ENCODE assay signal across 34 mouse cellular contexts in genomic region chr15:98827611-98828011, GRCm38 (mm10). TPM values are rescaled to one million over a fixed set of nuclear protein-coding genes. Genes with fewer than 3 reads are reported as not detected.
DNase-seq lines count a peak whose midpoint lies in the region; ATAC-seq and TF ChIP-seq lines count a peak whose summit lies in the region.
"Had no signal": no experiment of that assay in that cellular context is flagged by ENCODE, and none has a peak within 500 bp of the region (broad histone marks: within the 10 kb centered on the region; RNA-seq: fewer than 3 reads in every experiment).

No protein-coding gene starts in this region.

- no peaks in the 10 kb centered on the region for H3K27me3 ChIP-seq in G1E (ENCODE audit: insufficient read depth, low read length)
- H3K27me3 ChIP-seq in liver, embryonic 16.5 days (ENCODE audit: control insufficient read depth, insufficient read depth, low read depth, low read length) = no peaks in the 10 kb centered on the region
- H3K27me3 ChIP-seq: heart, embryonic 15.5 days; hindbrain, embryonic 15.5 days; limb, embryonic 12.5 days; midbrain, embryonic 12.5 days had no signal

- peak overlapping the region; percentile 51 for H3K9ac ChIP-seq in liver, embryonic 16.5 days (ENCODE audit: low read depth, low read length)
- H3K9ac ChIP-seq: heart, embryonic 15.5 days; hindbrain, embryonic 15.5 days; limb, embryonic 12.5 days; lung, embryonic 14.5 days; midbrain, embryonic 12.5 days had no signal

- WGBS in liver, embryonic 16.5 days (ENCODE audit: insufficient replicate concordance) = 25% methylated on average over 7 of the region's 7 CpGs

- no peak for TF ChIP-seq CTCF in G1E (IDR thresholded peaks at IDR 0.05; ENCODE audit: low read depth, low read length)

- peak overlapping the region; percentile 91 for H3K27ac ChIP-seq in liver, embryonic 16.5 days (ENCODE audit: low read length)
- H3K27ac ChIP-seq: forebrain, embryonic 10.5 days; heart, embryonic 15.5 days; hindbrain, embryonic 15.5 days; limb, embryonic 12.5 days; midbrain, embryonic 12.5 days; stomach, postnatal 0 days had no signal

- peak overlapping the region; percentile 55 for H3K4me2 ChIP-seq in liver, embryonic 16.5 days (ENCODE audit: low read depth, low read length)
- H3K4me2 ChIP-seq: heart, embryonic 15.5 days; hindbrain, embryonic 15.5 days; limb, embryonic 12.5 days; lung, embryonic 14.5 days; midbrain, embryonic 12.5 days had no signal

- DNase-seq in G1E (ENCODE audit: low spot score) (peak; percentile 44), liver (peak; percentile 67)
- peak; percentile 48 for DNase-seq in c-Kit-negative CD71-positive TER-119-positive erythroid progenitor cells, embryonic 14.5 days (ENCODE audit: low read depth, low spot score)
- DNase-seq in spleen, postnatal 4 days (ENCODE audit: low spot score in 2 of 2) = no peak
- no peak for DNase-seq in urinary bladder, postnatal 14 days (ENCODE audit: low spot score)
- DNase-seq: adrenal gland, postnatal 25 days; cerebellum, adult 2 months; cerebellum, postnatal 25 days; embryo, embryonic 11 days; gastrocnemius, postnatal 14 days; heart, adult 11 months; kidney, adult 9 months; kidney, postnatal 25 days; layer of hippocampus, postnatal 36 days; lung, embryonic 14.5 days; lung, postnatal 36 days; thymus, adult 2 months; thymus, postnatal 4 days had no signal

- peak; percentile 37 for ATAC-seq in G1E (ENCODE audit: extremely low read depth, insufficient number of reproducible peaks, low FRiP score, poor library complexity, severe bottlenecking)
- peak; percentile 67 for ATAC-seq in liver, embryonic 16.5 days (ENCODE audit: low read depth)
- no peak for ATAC-seq in cerebellum, adult (ENCODE audit: insufficient number of reproducible peaks, low FRiP score, low TSS enrichment)
- ATAC-seq: forebrain, embryonic 16.5 days had no signal

- peak overlapping the region; percentile 50; the same call in 1 of the 2 replicates for H3K4me3 ChIP-seq in G1E (ENCODE audit: low read depth, low read length)
- peak overlapping the region; percentile 25 for H3K4me3 ChIP-seq in liver, embryonic 16.5 days (ENCODE audit: low read depth, low read length)
- H3K4me3 ChIP-seq: forebrain, embryonic 10.5 days; heart, embryonic 15.5 days; hindbrain, embryonic 15.5 days; limb, embryonic 12.5 days; midbrain, embryonic 12.5 days had no signal

- H3K9me3 ChIP-seq in G1E (replicated peaks) = no peaks in the 10 kb centered on the region
- H3K9me3 ChIP-seq in liver, embryonic 16.5 days (replicated peaks; ENCODE audit: control insufficient read depth, low read length) = no peaks in the 10 kb centered on the region
- H3K9me3 ChIP-seq: forebrain, embryonic 10.5 days; heart, embryonic 15.5 days; hindbrain, embryonic 15.5 days; limb, embryonic 12.5 days; midbrain, embryonic 12.5 days had no signal

- peaks cover 64% of the 10 kb centered on the region for H3K4me1 ChIP-seq in G1E (ENCODE audit: insufficient read depth, low read depth, low read length)
- peaks cover 49% of the 10 kb centered on the region for H3K4me1 ChIP-seq in liver, embryonic 16.5 days (ENCODE audit: control insufficient read depth, low read depth, low read length)

- H3K36me3 ChIP-seq in G1E (replicated peaks) = peaks cover 64% of the 10 kb centered on the region
- H3K36me3 ChIP-seq in liver, embryonic 16.5 days (ENCODE audit: control insufficient read depth, insufficient read depth) = peaks cover 25% of the 10 kb centered on the region

RNA-seq across cellular contexts. Expression of gene Prkag1, which starts 3.7 kb away (rescaled TPM):
- total RNA-seq in G1E (2014; fragmentation: Nextera tagmentation) (62.8 and 72.4 TPM in 2 replicates), G1E (2017) (114 and 150 TPM in 2 replicates)
- 106 and 142 TPM in 2 replicates for polyA plus RNA-seq in G1E (2012)
- 86.8 and 90.6 TPM in 2 replicates for polyA plus RNA-seq in liver, embryonic 16.5 days (2015; fragmentation: Nextera tagmentation; extraction: Ambion mirVana)

RNA-seq across cellular contexts. Expression of gene Ddn, which starts 18.3 kb away (rescaled TPM):
- total RNA-seq in G1E (2014; fragmentation: Nextera tagmentation) (not detected in 2 replicates), G1E (2017) (0.17 and 0.22 TPM in 2 replicates)
- polyA plus RNA-seq in G1E (2012) = 0.07 and 0.08 TPM in 2 replicates
- polyA plus RNA-seq in liver, embryonic 16.5 days (2015; fragmentation: Nextera tagmentation; extraction: Ambion mirVana) = not detected in 2 replicates
- polyA plus RNA-seq: embryonic facial prominence, embryonic 14.5 days; intestine, embryonic 14.5 days; limb, embryonic 12.5 days; small intestine, adult 2 months; stomach, postnatal 0 days had no signal

RNA-seq across cellular contexts. Expression of gene Wnt1, which starts 38.0 kb away (rescaled TPM):
- not detected in 2 replicates for total RNA-seq in G1E (2014; fragmentation: Nextera tagmentation)
- not detected in 2 replicates for total RNA-seq in G1E (2017)
- polyA plus RNA-seq in G1E (2012) = not detected in 2 replicates
- polyA plus RNA-seq in liver, embryonic 16.5 days (2015; fragmentation: Nextera tagmentation; extraction: Ambion mirVana) = not detected in 2 replicates
- total RNA-seq: adrenal gland, postnatal 25 days; hematopoietic stem cell, adult 5-6 weeks; layer of hippocampus, adult 8-10 months; layer of hippocampus, postnatal 36 days; left cerebral cortex, postnatal 14 days; neutrophil, adult 5-6 weeks had no signal
- polyA plus RNA-seq: cerebellum, adult 2 months; heart, embryonic 15.5 days; intestine, embryonic 14.5 days; limb, embryonic 12.5 days; lung, embryonic 14.5 days; small intestine, adult 2 months; stomach, postnatal 0 days had no signal

RNA-seq across cellular contexts. Expression of gene Kmt2d, which starts 43.4 kb away (rescaled TPM):
- total RNA-seq in G1E (2014; fragmentation: Nextera tagmentation) (141 and 150 TPM in 2 replicates), G1E (2017) (22.1 and 27.0 TPM in 2 replicates)
- polyA plus RNA-seq in G1E (2012) = 42.8 and 57.8 TPM in 2 replicates
- 3.9 and 4.0 TPM in 2 replicates for polyA plus RNA-seq in liver, embryonic 16.5 days (2015; fragmentation: Nextera tagmentation; extraction: Ambion mirVana)

RNA-seq across cellular contexts. Expression of gene Wnt10b, which starts 49.7 kb away (rescaled TPM):
- not detected in 2 replicates for total RNA-seq in G1E (2014; fragmentation: Nextera tagmentation)
- total RNA-seq in G1E (2017) = 0.27 TPM in 1 of 2 replicates, not detected in the other
- 0.05 and 0.09 TPM in 2 replicates for polyA plus RNA-seq in G1E (2012)
- polyA plus RNA-seq in liver, embryonic 16.5 days (2015; fragmentation: Nextera tagmentation; extraction: Ambion mirVana) = not detected in 2 replicates
- polyA plus RNA-seq: forebrain, embryonic 16.5 days; heart, embryonic 15.5 days; hindbrain, embryonic 15.5 days; lung, embryonic 14.5 days had no signal

Comparison
In these comparisons a context has a peak if more than half of its experiments do, and no peak if none do; other contexts are left out.
1. DNase-seq: peak in G1E (single experiment), c-Kit-negative CD71-positive TER-119-positive erythroid progenitor cells, embryonic 14.5 days (single experiment) and liver (single experiment); none in spleen, postnatal 4 days (0 of 2) and urinary bladder, postnatal 14 days (single experiment).